Mouse (Mus musculus) Muller cell, postnatal 12 days (primary cell): ENCODE measurements around the gene Gm10491.
A peak's percentile ranks its signal among the peaks of the same experiment; 100 is the strongest.

ENCODE experiments used
- DNase-seq: peaks from one replicate; pipeline ENCODE4 v3.0.0-alpha.2; 2015; ENCODE audit errors: inconsistent ontology term

Gm10491 gene

GRCm38 (mm10) chrX:7879819-7880218, 27.8 kb downstream of the Gm10491 start:
- peak; percentile 81 for DNase-seq

- DNase-seq, result no peak
These were observed 29.1 kb downstream of the Gm10491 start for GRCm38 (mm10) chrX:7878495-7878894.

- peak; percentile 81 for DNase-seq
These were observed 29.6 kb downstream of the Gm10491 start, which contains the start of gene Pim2 for GRCm38 (mm10) chrX:7878007-7878419. Pim2 (plus strand) TSS chrX:7878262.

- no peak for DNase-seq
These were observed 37.8 kb downstream of the Gm10491 start for GRCm38 (mm10) chrX:7869826-7870225.

- no peak for DNase-seq
These were observed 39.1 kb downstream of the Gm10491 start for GRCm38 (mm10) chrX:7868506-7868905.

GRCm38 (mm10) chrX:7867141-7867540, 40.5 kb downstream of the Gm10491 start:
- DNase-seq, result no peak

- no peak for DNase-seq
These were observed 41.8 kb downstream of the Gm10491 start for GRCm38 (mm10) chrX:7865786-7866185.

GRCm38 (mm10) chrX:7865343-7865742, 42.3 kb downstream of the Gm10491 start:
- DNase-seq, result no peak

GRCm38 (mm10) chrX:7864551-7864950, 43.1 kb downstream of the Gm10491 start:
- no peak for DNase-seq

- no peak for DNase-seq
These were observed 44.5 kb downstream of the Gm10491 start for GRCm38 (mm10) chrX:7863181-7863580.

GRCm38 (mm10) chrX:7859191-7859753, 48.4 kb downstream of the Gm10491 start:
- DNase-seq, result no peak
